Mouse (Mus musculus): ENCODE results near the gene Ak5. TPM values are rescaled to one million over a fixed set of nuclear protein-coding genes. Genes with fewer than 3 reads are reported as not detected.
A peak's percentile ranks its signal among the peaks of the same experiment; 100 is the strongest.

Ak5 gene
- polyA plus RNA-seq, 1 experiment from 2014 or later = 24.4 TPM

DNA sequence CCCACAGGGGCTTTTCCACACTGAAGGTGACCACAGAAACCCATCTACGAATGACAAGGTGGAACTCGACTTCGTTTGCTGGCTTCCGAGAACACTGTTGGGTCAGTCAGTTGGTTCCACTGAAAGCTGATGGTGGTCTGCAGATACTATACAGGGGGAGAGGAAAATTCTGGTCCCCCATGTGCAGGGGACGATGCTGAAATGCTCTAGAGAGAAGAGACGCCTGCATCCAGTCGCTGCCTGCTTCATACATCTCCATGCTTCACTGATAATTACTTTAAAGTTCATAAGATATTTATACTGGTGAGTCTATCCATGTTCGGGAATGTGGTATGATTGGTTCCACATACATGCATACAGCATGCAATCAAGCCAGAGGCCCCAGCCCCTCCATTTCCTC, 186.0 kb downstream of the Ak5 start:
- H3K4me3 ChIP-seq (replicated peaks) = no peak overlapping the region
- peaks cover 32% of the 10 kb centered on the region for H3K4me1 ChIP-seq
- 0 out of 2 replicates have a peak, but pooled peaks cover 2% of the 10 kb centered on the region for H3K27me3 ChIP-seq (replicated peaks)
- no peak overlapping the region for H3K4me2 ChIP-seq
- no peak overlapping the region for H3K9ac ChIP-seq (replicated peaks)
- H3K27ac ChIP-seq (replicated peaks) = 0 out of 2 replicates have a peak overlapping the region, but pooled peaks have one; percentile 28
- 63% methylated on average over 8 of the region's 8 CpGs for WGBS
- no peak for ATAC-seq (ENCODE audit: low FRiP score)
- H3K36me3 ChIP-seq = no peaks in the 10 kb centered on the region
- no peaks in the 10 kb centered on the region for H3K9me3 ChIP-seq (replicated peaks)

DNA sequence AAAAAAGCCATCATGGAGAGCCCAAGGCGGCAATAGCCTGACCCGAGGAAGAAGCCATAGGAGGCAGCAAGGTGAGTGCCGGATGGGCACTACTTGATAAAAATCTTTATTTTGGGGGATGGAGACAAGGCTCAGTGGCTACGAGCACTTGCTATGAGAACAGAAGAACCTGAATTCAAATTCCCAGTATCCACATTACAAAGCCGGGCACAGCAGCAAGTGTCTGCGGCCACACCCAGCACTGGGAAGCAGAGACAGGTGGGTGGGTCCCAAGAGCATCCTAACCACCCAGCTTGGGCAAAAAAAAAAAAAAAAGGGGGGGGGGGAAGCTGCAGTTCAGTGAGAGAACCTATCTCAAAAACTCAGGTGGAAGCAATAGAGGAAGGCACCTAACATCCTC, 187.8 kb downstream of the Ak5 start:
- H3K4me1 ChIP-seq = peaks cover 32% of the 10 kb centered on the region
- no peaks in the 10 kb centered on the region for H3K36me3 ChIP-seq
- H3K27ac ChIP-seq (replicated peaks) = no peak overlapping the region
- H3K9ac ChIP-seq (replicated peaks) = no peak overlapping the region
- H3K4me2 ChIP-seq = no peak overlapping the region
- no peak for ATAC-seq (ENCODE audit: low FRiP score)
- no peaks in the 10 kb centered on the region for H3K9me3 ChIP-seq (replicated peaks)
- WGBS = 92% methylated on average over 6 of the region's 6 CpGs
- 0 out of 2 replicates have a peak, but pooled peaks cover 2% of the 10 kb centered on the region for H3K27me3 ChIP-seq (replicated peaks)
- no peak overlapping the region for H3K4me3 ChIP-seq (replicated peaks)

- ATAC-seq (ENCODE audit: low FRiP score) = peak; percentile 60
- 4% methylated on average over 15 of the region's 16 CpGs for WGBS
- Histone ChIP-seq H3K36me3 (no peaks in the 10 kb centered on the region), H3K27me3 (replicated peaks) (0 out of 2 replicates have a peak, but pooled peaks cover 2% of the 10 kb centered on the region), H3K9ac (replicated peaks) (no peak overlapping the region), H3K4me2 (peak overlapping the region; percentile 57), H3K9me3 (replicated peaks) (no peaks in the 10 kb centered on the region), H3K4me1 (peaks cover 20% of the 10 kb centered on the region), H3K27ac (replicated peaks) (no peak overlapping the region), H3K4me3 (replicated peaks) (peak overlapping the region; percentile 31)
These were observed 189.3 kb downstream of the Ak5 start for GRCm38 (mm10) chr3:152478599-152479435.

DNA sequence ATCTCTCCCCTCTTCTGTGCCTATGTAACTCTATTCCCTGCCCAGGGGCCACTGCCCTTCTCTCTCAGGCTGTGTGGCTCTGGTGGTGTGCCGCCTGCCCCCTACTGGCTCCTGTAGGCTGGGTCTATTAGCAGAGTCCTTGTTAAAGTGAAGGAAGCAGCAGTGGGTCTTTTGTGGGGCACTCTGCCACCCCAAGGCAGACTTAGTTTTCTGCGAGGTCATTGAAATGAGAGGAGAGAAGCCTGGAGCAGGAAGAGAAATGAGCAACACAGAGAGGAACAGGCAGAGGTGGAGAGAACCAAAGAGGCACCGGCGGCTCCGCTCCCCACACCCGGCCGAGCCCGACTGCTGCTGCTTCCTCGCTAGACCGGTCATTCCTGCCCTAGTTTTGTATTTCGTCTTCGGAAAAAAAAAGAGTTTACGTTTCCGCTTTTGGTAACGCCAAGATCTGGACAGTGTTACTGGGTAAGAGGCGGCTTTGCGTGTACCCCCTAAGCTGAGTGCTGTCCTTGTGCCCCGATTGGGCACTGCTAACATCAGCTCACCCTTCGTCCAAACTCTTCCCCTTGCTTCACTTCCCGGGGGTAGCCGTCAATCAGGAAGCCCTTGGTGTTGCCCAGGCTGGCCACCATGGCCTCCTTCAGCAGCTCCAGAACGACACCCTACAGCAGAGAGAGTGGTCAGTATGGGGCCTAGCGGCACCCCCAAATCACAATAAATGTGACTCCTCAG, 190.2 kb downstream of the Ak5 start:
- ATAC-seq (ENCODE audit: low FRiP score) = peak; percentile 67
- Histone ChIP-seq H3K36me3 (no peaks in the 10 kb centered on the region), H3K27me3 (replicated peaks) (0 out of 2 replicates have a peak, but pooled peaks cover 2% of the 10 kb centered on the region), H3K9ac (replicated peaks) (peak overlapping the region; percentile 34; the same call in 1 of the 2 replicates), H3K9me3 (replicated peaks) (no peaks in the 10 kb centered on the region), H3K4me2 (peak overlapping the region; percentile 57), H3K4me3 (replicated peaks) (peak overlapping the region; percentile 31), H3K27ac (replicated peaks) (0 out of 2 replicates have a peak overlapping the region, but pooled peaks have one; percentile 13), H3K4me1 (peaks cover 16% of the 10 kb centered on the region)
- 4% methylated on average over 23 of the region's 23 CpGs for WGBS

DNA sequence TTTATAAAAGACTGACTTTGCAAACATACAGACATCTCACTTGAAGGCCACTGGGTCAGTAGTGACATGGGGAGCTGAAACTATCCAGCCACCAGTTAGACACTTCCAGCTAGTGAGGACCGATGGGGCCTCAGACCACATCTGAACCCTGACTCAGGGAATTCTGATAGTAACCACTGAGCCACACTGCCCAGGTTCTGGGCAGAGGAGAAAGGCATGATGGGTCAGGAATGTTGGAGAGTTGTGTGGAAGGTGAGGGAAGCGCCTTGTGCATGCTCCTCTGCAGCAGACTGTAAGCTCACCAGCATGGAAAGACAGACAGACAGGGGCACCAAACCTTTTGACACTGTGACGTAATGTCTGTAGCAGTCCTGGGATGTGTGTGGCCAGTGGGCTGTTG, 192.3 kb downstream of the Ak5 start:
- no peak overlapping the region for H3K4me3 ChIP-seq (replicated peaks)
- WGBS = 99% methylated on average over 3 of the region's 3 CpGs
- no peak overlapping the region for H3K4me2 ChIP-seq
- H3K4me1 ChIP-seq = peaks cover 12% of the 10 kb centered on the region
- no peak for ATAC-seq (ENCODE audit: low FRiP score)
- H3K36me3 ChIP-seq = no peaks in the 10 kb centered on the region
- no peak overlapping the region for H3K27ac ChIP-seq (replicated peaks)
- H3K9me3 ChIP-seq (replicated peaks) = no peaks in the 10 kb centered on the region
- 0 out of 2 replicates have a peak, but pooled peaks cover 2% of the 10 kb centered on the region for H3K27me3 ChIP-seq (replicated peaks)
- no peak overlapping the region for H3K9ac ChIP-seq (replicated peaks)

- Histone ChIP-seq H3K27me3 (replicated peaks) (0 out of 2 replicates have a peak, but pooled peaks cover 2% of the 10 kb centered on the region), H3K36me3 (no peaks in the 10 kb centered on the region), H3K9me3 (replicated peaks) (no peaks in the 10 kb centered on the region), H3K4me1 (peaks cover 12% of the 10 kb centered on the region), H3K4me3 (replicated peaks) (no peak overlapping the region), H3K9ac (replicated peaks) (no peak overlapping the region), H3K4me2 (no peak overlapping the region), H3K27ac (replicated peaks) (no peak overlapping the region)
- WGBS = 89% methylated on average over 1 of the region's 1 CpGs
- no peak for ATAC-seq (ENCODE audit: low FRiP score)
These were observed 192.9 kb downstream of the Ak5 start for GRCm38 (mm10) chr3:152475278-152475669.

DNA sequence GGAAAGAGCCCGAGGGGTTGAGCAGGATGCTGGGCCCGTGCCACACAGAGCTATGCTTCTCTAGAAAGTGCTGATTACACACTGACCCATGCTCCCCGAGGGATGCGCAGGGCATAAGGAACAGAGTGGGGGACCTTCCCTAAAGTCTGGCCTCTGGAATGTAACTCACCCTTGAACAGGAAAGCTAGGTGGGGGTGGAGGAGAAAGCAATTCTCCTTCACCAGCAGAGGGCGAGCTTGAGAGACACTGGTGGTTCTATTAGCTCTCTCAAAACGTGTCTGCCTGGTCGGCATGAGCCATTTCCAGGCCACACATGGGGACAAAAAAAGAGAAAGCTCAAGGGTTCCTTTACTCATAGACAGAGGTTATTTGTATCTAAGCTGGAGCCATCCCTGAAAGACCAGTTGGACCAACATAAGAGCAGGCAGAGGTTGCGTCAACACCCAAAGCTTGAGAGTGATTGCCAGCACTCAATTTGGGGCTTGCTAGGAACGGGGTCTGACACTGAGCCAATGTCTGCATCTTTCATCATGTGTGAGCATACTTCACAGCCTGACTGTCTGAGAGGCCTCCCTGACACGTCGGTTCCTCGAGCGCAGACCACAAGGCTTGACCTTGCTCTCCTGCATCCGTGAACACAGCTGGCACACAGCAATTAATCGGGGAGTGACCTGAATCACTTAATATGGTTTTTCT, 193.4 kb downstream of the Ak5 start:
- Histone ChIP-seq H3K27me3 (replicated peaks) (0 out of 2 replicates have a peak, but pooled peaks cover 2% of the 10 kb centered on the region), H3K4me3 (replicated peaks) (no peak overlapping the region), H3K9me3 (replicated peaks) (no peaks in the 10 kb centered on the region), H3K4me1 (peaks cover 12% of the 10 kb centered on the region), H3K9ac (replicated peaks) (no peak overlapping the region), H3K36me3 (no peaks in the 10 kb centered on the region), H3K4me2 (no peak overlapping the region), H3K27ac (replicated peaks) (no peak overlapping the region)
- ATAC-seq (ENCODE audit: low FRiP score) = no peak
- WGBS = 65% methylated on average over 15 of the region's 15 CpGs

DNA sequence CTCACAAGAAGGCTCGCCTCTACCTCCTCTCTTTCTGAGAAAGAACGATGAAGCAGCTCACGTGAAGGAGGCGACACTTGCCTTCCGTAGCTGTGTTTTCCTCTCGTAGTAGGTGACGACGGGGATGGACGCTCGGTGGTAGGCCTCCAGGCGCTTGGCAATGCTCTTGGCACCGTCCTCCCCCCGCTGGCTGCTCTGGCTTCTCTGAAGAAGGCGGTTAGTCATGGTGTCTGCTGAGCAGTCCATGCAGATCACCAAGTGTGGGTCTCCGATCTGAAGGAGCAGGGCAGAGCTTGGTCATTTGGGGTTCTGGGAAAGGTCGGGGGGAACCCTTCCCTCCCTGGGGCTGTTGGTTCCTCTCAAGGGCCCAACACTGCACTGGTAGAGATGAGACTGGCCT, 195.5 kb downstream of the Ak5 start:
- peaks cover 2% of the 10 kb centered on the region; the same call in 1 of the 2 replicates for H3K4me1 ChIP-seq
- WGBS = 89% methylated on average over 16 of the region's 16 CpGs
- H3K27me3 ChIP-seq (replicated peaks) = 0 out of 2 replicates have a peak, but pooled peaks cover 2% of the 10 kb centered on the region
- ATAC-seq (ENCODE audit: low FRiP score) = no peak
- no peak overlapping the region for H3K9ac ChIP-seq (replicated peaks)
- H3K27ac ChIP-seq (replicated peaks) = no peak overlapping the region
- H3K4me3 ChIP-seq (replicated peaks) = no peak overlapping the region
- no peaks in the 10 kb centered on the region for H3K9me3 ChIP-seq (replicated peaks)
- H3K4me2 ChIP-seq = no peak overlapping the region
- H3K36me3 ChIP-seq = no peaks in the 10 kb centered on the region

GRCm38 (mm10) chr3:152470347-152470746, 197.8 kb downstream of the Ak5 start:
- H3K4me2 ChIP-seq = no peak overlapping the region
- no peaks in the 10 kb centered on the region for H3K36me3 ChIP-seq
- H3K4me3 ChIP-seq (replicated peaks) = no peak overlapping the region
- H3K4me1 ChIP-seq = no peaks in the 10 kb centered on the region
- no peak for ATAC-seq (ENCODE audit: low FRiP score)
- WGBS = 82% methylated on average over 10 of the region's 10 CpGs
- no peaks in the 10 kb centered on the region for H3K9me3 ChIP-seq (replicated peaks)
- H3K27me3 ChIP-seq (replicated peaks) = no peaks in the 10 kb centered on the region
- no peak overlapping the region for H3K27ac ChIP-seq (replicated peaks)
- H3K9ac ChIP-seq (replicated peaks) = no peak overlapping the region

GRCm38 (mm10) chr3:152469423-152470200, 198.5 kb downstream of the Ak5 start:
- Histone ChIP-seq H3K36me3 (no peaks in the 10 kb centered on the region), H3K4me1 (no peaks in the 10 kb centered on the region), H3K9me3 (replicated peaks) (no peaks in the 10 kb centered on the region), H3K4me2 (no peak overlapping the region), H3K27me3 (replicated peaks) (no peaks in the 10 kb centered on the region), H3K27ac (replicated peaks) (0 out of 2 replicates have a peak overlapping the region, but pooled peaks have one; percentile 33), H3K4me3 (replicated peaks) (no peak overlapping the region), H3K9ac (replicated peaks) (no peak overlapping the region)
- 70% methylated on average over 18 of the region's 18 CpGs for WGBS
- ATAC-seq (ENCODE audit: low FRiP score) = no peak

All from neural tube, embryonic 15.5 days (tissue).